Mouse (Mus musculus): ENCODE results near the gene Gm26965.
A peak's percentile ranks its signal among the peaks of the same experiment; 100 is the strongest.
"Not testable (repeated sequence)": the region's sequence is repeated elsewhere in the genome, so short reads cannot be mapped to it uniquely, and the experiment has no call there.

The Gm26965 gene

DNA sequence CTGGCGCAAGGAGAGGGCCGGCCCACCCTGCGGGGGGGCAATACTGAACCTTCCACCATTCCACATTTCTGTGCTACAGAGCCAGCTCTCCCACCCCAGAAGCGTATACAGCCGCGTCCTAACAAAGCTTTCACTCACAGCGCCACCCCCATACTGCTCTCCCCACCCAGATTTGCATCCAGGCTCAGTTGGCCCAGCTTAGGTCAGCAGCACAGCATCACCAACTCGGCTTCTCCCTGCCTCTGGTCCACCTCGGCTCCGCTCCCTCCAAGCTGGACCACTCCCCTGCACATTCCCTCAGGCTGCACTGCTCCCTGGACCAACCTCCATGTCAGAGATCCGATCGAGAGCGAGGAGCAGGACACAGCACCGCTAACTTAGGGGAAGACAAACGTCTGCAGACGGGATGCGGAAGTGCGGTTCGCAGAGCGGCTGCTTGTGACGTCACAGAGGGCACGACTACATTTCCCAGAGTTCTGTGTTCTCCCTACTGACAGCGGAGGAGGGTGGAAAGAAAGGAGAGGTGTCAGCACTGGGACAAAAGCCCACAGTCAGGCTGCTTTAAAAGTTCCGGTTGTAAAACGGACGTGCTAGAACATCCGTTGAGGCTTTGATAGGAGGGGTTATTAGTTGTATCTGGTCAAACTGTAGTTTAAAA, at the start of gene Gm26965, which contains the start of gene Zfp87:
Gene Gm26965 (minus strand): TSS at position 399 of the 658 bp plus-strand sequence.
Gene Zfp87 (minus strand): TSS at position 425 of the 658 bp plus-strand sequence.
- DNase-seq = peak; percentile 91 to 96

DNA sequence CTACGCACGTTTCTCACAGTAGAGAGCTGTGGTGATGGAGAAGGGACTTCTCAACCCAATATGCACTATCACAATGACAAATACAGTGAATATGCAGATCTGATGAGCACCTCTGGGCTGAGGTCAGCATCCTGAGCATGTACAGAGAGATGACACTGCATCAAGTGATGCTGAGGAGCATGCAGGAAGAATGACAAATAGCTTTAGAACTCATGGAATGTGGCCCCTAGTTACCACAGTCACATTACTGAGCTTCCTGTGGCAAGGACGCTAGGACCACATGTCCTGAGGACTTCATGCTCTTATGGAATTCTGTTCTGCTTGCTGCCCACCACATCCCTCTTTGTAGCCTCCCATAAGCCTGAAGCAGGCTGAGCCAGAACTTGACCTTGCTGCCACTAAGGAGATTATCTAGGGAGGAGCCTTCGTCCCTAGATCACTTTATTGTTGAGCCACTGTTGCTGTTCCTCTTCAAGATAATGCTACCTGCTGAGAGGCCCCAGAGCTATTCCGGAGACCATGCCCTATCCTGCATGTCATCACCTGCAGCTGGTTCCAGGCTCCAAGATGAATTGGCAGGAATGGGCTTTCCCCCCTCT, 46.7 kb upstream of the Gm26965 start:
- no peak for DNase-seq

DNA sequence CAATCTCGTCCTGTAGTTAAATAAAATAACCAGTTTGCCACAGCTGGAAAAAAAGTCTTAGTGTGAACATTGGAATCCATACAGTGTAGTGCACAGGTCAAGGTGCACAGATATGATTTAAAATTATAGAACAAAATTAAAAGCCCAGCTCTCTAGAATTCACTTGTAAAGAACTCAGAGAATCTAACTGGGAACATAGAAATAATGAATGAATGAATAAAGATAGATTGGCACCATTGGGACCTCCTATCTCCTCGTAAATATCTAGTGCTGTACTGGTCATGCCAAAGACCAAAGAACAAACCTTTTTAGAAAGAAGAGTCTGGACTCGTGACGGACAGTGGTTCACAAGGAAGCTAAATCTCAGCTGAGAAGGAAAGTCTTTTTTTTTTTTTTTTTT, 27.8 kb upstream of the Gm26965 start, which contains the start of gene Zfp748:
Gene Zfp748 (minus strand): TSS at position 101 of the 400 bp plus-strand sequence.
- DNase-seq = no peak

- DNase-seq = peak; percentile 89 to 97
Observed at GRCm38 (mm10) chr13:67552505-67553346, 26.8 kb upstream of the Gm26965 start.

DNA sequence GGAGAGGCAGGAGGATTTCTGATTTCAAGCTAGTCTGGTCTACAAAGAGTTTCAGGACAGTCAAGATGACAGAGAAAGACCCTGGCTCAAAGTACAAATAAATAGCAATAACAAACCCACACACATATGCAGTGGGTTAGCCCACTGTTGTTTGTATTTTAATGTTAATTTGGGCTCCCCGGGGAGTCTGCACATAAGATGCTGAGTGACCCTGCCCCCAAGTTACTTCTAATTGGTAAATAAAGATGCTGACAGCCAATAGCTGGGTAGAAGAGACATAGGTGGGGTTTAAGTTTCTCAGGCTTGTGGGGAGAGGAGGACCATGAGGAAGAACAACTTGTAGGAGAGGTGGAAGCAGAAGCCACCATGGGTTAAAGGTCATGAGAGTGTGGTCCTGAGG, 20.0 kb upstream of the Gm26965 start:
- DNase-seq = no peak

DNA sequence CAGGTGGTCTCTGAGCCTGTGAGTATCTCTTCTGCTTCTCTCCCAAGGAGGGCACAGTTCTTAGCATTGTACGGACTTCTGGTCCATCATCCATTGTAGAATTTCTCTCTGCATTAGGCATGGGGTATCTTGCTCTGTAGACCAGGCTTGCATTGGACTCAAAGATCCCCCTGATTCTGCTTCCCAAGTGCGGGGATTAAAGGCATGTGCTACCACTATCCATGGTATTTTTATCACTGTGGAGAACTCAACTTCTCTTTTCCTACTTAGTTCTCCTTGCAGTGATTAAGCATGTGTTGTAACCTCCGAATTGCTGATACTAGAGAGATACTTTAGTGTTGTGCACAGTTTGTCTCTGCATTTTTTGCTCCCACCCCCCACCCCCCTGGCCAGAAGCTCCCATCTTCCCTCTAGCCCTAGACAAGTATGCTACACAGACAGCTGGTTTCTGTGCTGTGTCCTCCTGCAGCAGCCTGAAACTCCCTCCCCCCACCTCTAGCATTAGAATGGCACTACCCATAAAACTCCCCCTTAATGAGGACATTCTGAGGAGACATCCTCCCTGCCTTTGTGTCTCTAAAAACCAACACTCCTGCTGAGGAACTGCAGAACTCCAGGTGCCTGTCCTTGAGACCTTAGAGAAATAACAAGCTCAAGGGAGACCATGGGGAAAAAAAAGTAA, 1.2 kb upstream of the Gm26965 start:
- DNase-seq = no peak

GRCm38 (mm10) chr13:67500908-67501307, 25.0 kb downstream of the Gm26965 start:
- no peak for DNase-seq

DNA sequence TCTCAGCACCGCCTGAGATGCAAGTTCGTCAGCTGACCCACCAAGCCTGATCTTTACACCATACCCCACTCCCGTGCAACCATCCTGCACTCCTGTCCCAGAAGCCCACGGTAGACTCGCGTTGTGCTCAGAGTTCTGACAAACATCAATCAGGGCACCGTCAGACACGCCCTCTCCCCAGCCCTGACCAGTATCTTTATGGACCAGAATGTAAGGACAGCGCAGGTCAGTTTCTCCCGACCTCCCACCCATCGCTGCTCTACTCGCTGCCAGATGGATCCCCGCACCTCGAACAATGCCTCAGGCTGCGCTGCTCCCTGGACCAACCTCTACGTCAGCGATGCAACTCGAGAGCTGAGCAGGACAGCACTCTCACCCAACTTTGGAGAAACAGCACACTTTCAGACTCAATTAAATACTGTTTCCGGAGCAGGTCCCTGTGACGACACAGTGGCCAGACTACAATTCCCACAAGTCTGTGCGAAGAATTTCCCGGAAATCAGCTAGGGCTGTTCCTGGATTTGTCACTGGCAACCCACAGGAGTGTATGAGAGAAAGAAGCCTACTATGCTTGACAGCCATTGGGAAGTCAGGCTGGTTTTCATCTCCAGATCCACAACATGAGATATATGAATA, 25.7 kb downstream of the Gm26965 start, which contains the start of gene Zfp58:
Gene Zfp58 (minus strand): TSS at position 472 of the 636 bp plus-strand sequence.
- peak; percentile 82 to 90 for DNase-seq

- DNase-seq = no peak
Observed at GRCm38 (mm10) chr13:67495631-67496030, 30.3 kb downstream of the Gm26965 start.

GRCm38 (mm10) chr13:67484424-67484811, 41.5 kb downstream of the Gm26965 start:
- DNase-seq = no peak

DNA sequence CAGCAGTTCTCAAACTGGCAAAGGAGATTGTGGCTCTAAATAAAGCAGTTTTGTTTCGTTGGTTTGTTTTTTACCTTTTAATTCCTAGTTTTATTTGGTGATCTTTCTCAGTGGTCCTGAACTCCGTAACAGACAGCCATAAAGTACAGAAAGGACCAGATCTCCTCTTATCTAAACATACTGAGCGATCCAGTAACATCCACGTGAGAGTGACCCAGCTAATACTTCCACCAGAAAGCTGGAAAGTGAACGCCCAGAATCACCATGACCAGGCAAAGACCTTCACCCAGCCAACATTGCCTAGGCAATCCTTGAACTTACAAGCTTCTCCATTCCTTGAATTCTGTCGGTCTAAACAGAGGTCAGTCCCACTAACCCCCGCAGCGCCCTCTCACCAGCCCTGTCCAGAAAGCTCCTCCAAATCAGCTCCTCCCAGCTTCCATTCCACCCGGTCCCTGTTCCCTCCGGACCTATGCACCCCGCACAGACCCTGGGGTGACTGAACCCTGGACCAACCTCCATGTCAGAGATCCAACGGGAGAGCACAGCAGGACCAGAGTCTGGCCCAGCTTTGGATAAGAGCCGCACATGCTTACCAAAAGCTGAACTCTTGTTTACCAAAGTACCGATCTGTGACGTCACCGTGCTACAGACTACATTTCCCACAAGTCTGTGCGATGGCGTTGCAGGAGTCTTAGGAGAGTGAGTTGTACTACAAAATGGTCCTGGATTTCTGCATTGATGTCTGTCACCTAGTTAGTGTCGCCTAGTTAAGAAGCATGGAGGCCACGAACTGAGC, 42.1 kb downstream of the Gm26965 start, which contains the start of gene Zfp874b:
Gene Zfp874b (minus strand): TSS at position 634 of the 799 bp plus-strand sequence.
- peak; percentile 89 to 94 for DNase-seq

GRCm38 (mm10) chr13:67481528-67481927, 44.4 kb downstream of the Gm26965 start:
- DNase-seq = no peak

GRCm38 (mm10) chr13:67469274-67469673, 56.7 kb downstream of the Gm26965 start:
- DNase-seq = no peak

DNA sequence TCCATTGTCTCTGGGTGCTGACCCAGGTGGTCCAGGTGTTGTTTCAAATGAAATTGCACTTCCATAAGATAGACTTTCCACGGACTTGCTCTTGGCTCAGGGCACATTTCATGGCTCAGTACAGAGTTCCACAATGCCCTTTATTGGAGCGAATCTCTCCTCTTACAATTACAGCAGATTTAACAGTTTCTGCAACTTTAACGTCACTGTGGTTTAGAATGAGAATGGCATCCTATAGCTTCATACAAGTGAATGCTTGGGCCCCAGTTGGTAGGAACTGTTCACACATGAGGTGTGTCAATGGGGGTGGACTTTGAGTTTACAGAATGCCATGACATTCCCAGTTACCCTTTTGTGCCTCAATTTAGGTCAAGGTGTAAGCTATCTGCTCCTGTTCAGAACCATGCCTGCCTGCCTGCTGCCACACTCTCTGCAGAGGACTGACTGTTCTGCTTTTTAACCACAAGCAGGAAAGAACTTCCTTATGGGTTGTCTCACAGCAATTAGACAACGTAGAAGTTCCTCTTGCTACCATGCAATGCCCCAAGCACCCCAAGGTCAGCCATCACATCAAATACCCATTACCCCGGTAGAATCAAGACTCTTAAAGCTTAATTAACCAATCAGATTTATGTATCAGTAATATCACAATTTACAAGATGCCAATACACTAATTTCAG, 62.3 kb downstream of the Gm26965 start:
- DNase-seq = not testable (repeated sequence)

DNA sequence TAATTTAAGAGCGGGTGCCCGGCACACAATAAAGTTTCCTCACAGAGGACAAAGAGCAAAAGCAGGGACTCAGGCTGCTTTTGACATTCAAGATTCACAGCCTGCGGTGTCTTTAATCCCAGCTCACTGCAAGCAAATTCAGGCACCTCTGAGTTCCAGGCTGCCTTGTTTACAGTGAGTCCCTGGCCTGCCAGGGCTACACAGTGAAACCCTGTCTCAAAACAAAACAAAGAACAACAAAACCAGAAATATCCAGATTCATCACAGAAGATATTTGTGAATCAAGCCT, 74.0 kb downstream of the Gm26965 start:
- no peak for DNase-seq

DNA sequence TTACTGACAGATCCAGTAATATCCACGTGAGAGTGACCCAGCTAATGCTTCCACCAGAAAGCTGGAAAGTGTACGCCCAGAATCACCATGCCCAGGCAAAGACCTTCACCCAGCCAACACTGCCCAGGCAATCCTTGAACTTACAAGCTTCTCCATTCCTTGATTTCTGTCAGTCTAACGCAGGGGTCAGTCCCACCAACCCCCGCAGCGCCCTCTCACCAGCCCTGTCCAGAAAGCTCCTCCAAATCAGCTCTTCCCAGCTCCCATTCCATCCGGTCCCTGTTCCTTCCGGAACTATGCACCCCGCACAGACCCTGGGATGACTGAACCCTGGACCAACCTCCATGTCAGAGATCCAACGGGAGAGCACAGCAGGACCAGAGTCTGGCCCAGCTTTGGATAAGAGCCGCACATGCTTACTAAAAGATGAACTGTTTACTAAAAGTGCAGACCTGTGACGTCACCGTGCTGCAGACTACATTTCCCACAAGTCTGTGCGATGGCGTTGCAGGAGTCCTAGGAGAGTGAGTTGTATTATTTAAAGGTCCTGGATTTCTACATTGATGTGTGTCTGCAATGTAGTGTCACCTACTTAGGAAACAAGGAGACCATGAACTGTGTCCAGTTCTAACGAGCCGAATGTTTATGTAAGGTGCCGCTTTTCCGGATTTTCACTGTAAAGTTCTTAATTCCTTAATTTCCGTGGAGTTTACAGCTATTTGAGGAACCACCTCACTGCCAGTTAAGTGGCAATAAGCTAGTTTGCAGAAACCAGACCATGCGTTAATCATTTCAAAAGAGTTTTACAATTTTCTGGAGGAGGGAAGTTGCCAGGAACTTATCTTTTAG, 74.6 kb downstream of the Gm26965 start, which contains the start of gene Zfp874a:
Gene Zfp874a (minus strand): TSS at position 453 of the 849 bp plus-strand sequence.
- peak; percentile 91 to 97 for DNase-seq
